Mouse (Mus musculus) hindbrain, embryonic 15.5 days (tissue): Measurements from ENCODE around the gene Apof. TPM values are rescaled to one million over a fixed set of nuclear protein-coding genes. Genes with fewer than 3 reads are reported as not detected.
"Not testable (repeated sequence)": the region's sequence is repeated elsewhere in the genome, so short reads cannot be mapped to it uniquely, and the experiment has no call there.

Source experiments
- ATAC-seq: fragments of 200-750 bp; cut with Nextera tagmentation; 2 replicates; pipeline ENCODE4 v1.8.0; 2017; ENCODE audit warnings: low read depth, moderate number of reproducible peaks, moderate TSS enrichment; ENCODE audit not compliant: low FRiP score
- H3K27ac ChIP-seq: fragments of 300-500 bp; sonication (generic); replicated peaks from 2 replicates; pipeline ENCODE4 v1.5.1; 2015; ENCODE audit warnings: mild to moderate bottlenecking, inconsistent platforms
- H3K27me3 ChIP-seq: fragments of 300-500 bp; sonication (generic); 2 replicates; pipeline ENCODE4 v1.6.1; 2015; ENCODE audit warnings: control low read depth, inconsistent platforms
- H3K36me3 ChIP-seq: fragments of 300-500 bp; sonication (generic); 2 replicates; pipeline ENCODE4 v1.6.1; 2015; ENCODE audit warnings: control low read depth, inconsistent platforms
- H3K4me1 ChIP-seq: fragments of 300-500 bp; sonication (generic); replicated peaks from 2 replicates; pipeline ENCODE4 v1.6.1; 2015; ENCODE audit warnings: control low read depth, inconsistent platforms
- H3K4me2 ChIP-seq: fragments of 300-500 bp; sonication (generic); 2 replicates; pipeline ENCODE4 v1.6.1; 2015; ENCODE audit warnings: moderate library complexity, mild to moderate bottlenecking, inconsistent platforms
- H3K4me3 ChIP-seq: fragments of 300-500 bp; sonication (generic); 2 replicates; pipeline ENCODE4 v1.5.1; 2015; ENCODE audit warnings: mild to moderate bottlenecking, inconsistent platforms
- H3K9ac ChIP-seq: fragments of 300-500 bp; sonication (generic); 2 replicates; pipeline ENCODE4 v1.6.1; 2015; ENCODE audit warnings: inconsistent platforms
- H3K9me3 ChIP-seq: fragments of 300-500 bp; sonication (generic); 2 replicates; pipeline ENCODE4 v1.6.1; 2016; ENCODE audit warnings: control low read depth, inconsistent platforms
- WGBS: fragments of 180-500 bp; shearing (Covaris S2); methylation state at CpG from one replicate; pipeline ENCODE4 v1.1.7; 2015; 5-methylcytosine and 5-hydroxymethylcytosine counted together
- polyA plus RNA-seq: library from polyadenylated mRNA; unstranded; fragments of >200 nt; fragmentation: Nextera tagmentation; extraction: Ambion mirVana; gene quantifications from 2 replicates; pipeline ENCODE4 v1.2.1, GENCODE M21; 2015

Gene Apof
- polyA plus RNA-seq, 1 experiment from 2014 or later: 0.47 TPM

DNA sequence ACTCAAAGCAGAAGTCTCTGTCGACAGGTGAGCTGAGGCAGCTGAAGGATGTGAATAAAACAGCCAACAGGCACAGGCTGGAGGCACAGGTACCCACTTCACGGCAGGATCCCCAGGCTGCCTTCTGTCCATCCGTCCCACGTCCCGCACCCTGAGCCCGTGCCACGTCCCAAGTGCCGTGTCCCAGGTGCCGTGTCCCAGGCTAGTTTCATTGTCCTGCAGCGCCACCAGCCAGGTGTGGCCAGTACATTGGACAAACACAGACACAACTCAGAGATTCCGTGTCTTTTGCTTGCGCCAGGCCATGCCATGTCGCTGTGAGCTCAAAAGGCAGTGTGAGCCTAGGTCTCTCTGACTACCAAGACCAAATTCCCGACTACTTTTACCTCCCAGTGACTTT, 13.2 kb downstream of the Apof start:
- 96% methylated on average over 14 of the region's 14 CpGs for WGBS
- H3K27ac ChIP-seq: no peak overlapping the region
- no peak overlapping the region for H3K4me2 ChIP-seq
- no peaks in the 10 kb centered on the region for H3K4me1 ChIP-seq
- H3K9me3 ChIP-seq: no peaks in the 10 kb centered on the region
- no peak overlapping the region for H3K9ac ChIP-seq
- H3K27me3 ChIP-seq: no peaks in the 10 kb centered on the region
- H3K4me3 ChIP-seq: no peak overlapping the region
- H3K36me3 ChIP-seq: peaks cover 53% of the 10 kb centered on the region
- ATAC-seq: no peak

GRCm38 (mm10) chr10:128282886-128283450, 14.5 kb downstream of the Apof start:
- Histone ChIP-seq H3K36me3 (peaks cover 48% of the 10 kb centered on the region), H3K4me2 (no peak overlapping the region), H3K27ac (no peak overlapping the region), H3K4me1 (no peaks in the 10 kb centered on the region), H3K4me3 (no peak overlapping the region), H3K9ac (no peak overlapping the region), H3K9me3 (no peaks in the 10 kb centered on the region), H3K27me3 (no peaks in the 10 kb centered on the region)
- 88% methylated on average over 20 of the region's 20 CpGs for WGBS
- no peak for ATAC-seq

DNA sequence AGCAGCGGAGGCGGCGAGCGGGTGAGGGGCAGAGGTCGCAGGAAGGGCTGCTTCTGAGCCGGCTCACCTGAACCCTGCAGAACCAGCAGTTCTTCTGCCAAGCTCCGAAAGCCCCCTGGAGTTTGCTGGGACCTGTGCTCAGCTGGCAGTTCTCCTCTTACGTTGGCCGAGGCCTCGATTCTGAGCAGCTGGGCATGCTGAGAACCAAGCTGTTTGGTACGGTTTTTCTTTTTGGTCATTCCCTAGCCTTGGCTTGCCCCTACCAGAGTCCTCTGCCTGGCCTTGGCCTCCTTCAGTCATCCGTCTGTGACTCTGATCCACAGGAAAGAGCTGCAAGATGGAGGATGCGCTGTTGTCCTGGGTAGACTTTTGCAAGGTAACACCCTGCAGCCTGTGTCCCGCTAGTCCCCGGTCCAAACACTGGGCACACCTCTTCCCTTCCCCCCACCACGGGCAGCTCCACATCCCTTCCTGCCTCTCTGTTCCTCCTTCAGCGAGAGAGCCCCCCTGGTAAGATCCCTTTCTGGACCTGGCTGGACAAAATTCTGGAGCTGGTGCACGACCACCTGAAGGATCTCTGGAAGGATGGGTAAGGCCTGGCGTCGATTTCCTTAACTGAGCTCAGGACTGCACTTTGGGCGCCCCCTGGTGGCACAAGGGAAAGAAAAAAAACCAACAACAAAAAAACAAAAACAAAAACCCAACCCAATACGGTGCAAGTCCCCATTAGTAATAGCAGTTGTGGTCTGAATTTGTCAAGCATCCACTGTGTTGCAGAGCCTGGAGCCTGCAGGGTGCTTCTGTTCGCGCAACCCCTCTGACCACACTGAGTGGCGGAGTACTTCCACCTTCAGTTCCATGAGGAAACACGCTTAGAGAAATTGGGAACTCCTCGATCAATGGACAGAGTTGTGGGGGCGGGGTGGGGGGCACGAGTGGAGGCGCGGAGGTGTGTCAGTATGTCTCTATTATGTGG, 15.4 kb downstream of the Apof start:
- no peak overlapping the region for H3K4me3 ChIP-seq
- no peaks in the 10 kb centered on the region for H3K4me1 ChIP-seq
- WGBS: 63% methylated on average over 31 of the region's 31 CpGs
- no peak overlapping the region for H3K4me2 ChIP-seq
- no peak overlapping the region for H3K9ac ChIP-seq
- no peaks in the 10 kb centered on the region for H3K27me3 ChIP-seq
- no peaks in the 10 kb centered on the region for H3K9me3 ChIP-seq
- H3K27ac ChIP-seq: 0 out of 2 replicates have a peak overlapping the region, but pooled peaks have one; percentile 42
- ATAC-seq: peak; percentile 47; the same call in 1 of the 2 replicates
- peaks cover 44% of the 10 kb centered on the region for H3K36me3 ChIP-seq

DNA sequence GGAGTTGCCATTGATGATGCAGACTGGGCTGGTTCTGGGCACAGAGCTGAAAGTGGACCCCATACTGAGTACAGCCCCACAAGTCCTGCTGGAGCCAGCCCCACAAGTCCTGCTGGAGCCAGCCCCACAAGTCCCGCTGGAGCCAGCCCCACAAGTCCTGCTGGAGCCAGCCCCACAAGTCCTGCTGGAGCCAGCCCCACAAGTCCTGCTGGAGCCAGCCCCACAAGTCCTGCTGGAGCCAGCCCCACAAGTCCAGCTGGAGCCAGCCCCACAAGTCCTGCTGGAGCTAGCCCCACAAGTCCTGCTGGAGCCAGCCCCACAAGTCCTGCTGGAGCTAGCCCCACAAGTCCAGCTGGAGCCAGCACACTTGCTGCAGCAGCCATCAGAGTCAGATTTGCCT, 22.1 kb downstream of the Apof start:
- peaks cover 30% of the 10 kb centered on the region for H3K36me3 ChIP-seq
- H3K27me3 ChIP-seq, H3K9me3 ChIP-seq, ATAC-seq, H3K4me3 ChIP-seq, H3K4me2 ChIP-seq, H3K4me1 ChIP-seq, H3K27ac ChIP-seq, H3K9ac ChIP-seq: not testable (repeated sequence)
- 86% methylated on average over 1 of the region's 1 CpGs for WGBS

DNA sequence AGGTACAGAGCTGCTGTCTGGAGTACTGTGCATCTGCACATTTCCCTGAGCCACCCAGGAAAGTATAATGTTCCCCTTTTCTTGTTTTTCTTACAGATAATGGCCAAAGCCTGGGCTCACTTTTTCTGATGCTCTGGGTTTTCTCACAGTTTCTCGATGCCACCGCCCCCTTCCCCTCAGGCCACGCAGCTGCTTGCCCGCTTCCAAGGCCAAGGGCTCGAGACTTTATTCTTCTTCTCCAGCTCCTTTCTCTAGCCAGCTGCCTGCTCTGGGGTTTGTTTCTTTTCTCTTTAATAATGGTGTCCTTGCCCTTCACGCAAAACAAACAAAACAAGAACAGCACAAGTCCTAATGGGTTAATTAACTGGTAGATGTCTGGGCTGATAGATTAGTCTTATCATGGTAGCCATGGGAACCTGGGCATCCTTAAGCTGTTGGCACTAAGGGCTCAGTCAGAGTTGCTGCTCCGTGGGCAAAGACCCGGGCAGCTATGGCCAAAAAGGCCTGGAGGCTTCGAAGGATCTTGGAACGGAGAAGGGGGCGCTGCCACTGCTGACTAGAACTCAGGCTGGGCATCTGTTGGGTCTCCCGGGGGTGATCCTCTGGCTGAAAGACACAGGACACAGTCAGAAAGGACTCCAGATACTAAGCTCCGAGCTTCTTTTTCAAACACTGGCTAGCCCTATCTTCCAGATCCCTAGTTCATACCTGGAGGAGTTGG, 28.1 kb downstream of the Apof start:
- Histone ChIP-seq H3K9me3 (no peaks in the 10 kb centered on the region), H3K4me2 (no peak overlapping the region), H3K4me1 (0 out of 2 replicates have a peak, but pooled peaks cover 4% of the 10 kb centered on the region), H3K27ac (peak overlapping the region; percentile 13; the same call in 1 of the 2 replicates), H3K36me3 (peaks cover 11% of the 10 kb centered on the region), H3K4me3 (no peak overlapping the region), H3K27me3 (no peaks in the 10 kb centered on the region), H3K9ac (no peak overlapping the region)
- no peak for ATAC-seq
- 57% methylated on average over 13 of the region's 13 CpGs for whole genome bisulfite sequencing

DNA sequence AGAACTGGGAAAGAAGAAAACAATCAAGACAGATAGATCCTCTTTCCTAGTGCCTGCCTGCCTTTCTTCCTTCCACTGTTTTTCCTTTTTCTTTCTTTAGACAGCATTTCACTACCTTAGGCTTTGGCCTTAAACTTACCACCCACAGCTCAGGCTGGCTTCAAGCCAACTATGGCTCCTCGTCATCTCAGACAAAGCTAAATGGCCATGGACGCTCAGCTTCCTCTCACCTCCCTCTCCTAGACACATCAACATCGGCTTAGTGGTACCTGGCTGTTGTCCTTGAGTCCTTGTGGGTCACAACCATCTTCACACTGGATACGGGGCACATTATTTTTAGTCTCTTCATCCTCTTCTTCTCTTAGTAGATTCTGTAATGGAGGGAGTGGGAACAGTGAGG, 28.8 kb downstream of the Apof start:
- WGBS: 64% methylated on average over 4 of the region's 4 CpGs
- Histone ChIP-seq H3K36me3 (peaks cover 7% of the 10 kb centered on the region; the same call in 1 of the 2 replicates), H3K27me3 (no peaks in the 10 kb centered on the region), H3K9me3 (no peaks in the 10 kb centered on the region), H3K4me2 (no peak overlapping the region), H3K4me3 (no peak overlapping the region), H3K27ac (no peak overlapping the region), H3K9ac (no peak overlapping the region), H3K4me1 (peaks cover 6% of the 10 kb centered on the region)
- ATAC-seq: no peak

DNA sequence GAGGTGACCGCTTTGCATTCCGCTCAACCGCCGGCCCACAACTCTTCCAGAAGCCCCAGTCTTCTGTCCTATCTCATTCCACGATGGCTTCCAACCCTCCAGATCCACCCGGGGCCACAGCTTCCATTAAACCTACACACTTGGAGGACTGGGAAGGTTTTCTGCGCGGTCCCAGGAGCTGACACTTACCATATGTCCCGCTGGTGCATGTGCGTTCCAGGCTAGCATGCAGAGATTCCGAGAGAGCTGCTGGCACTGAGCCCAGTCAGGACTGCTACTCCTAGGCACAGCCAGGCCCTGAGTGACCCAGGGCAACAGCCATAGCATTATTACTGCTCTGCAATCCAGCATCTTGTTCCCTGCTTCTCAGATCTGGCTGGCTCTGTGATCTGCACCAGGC, 29.2 kb downstream of the Apof start:
- Histone ChIP-seq H3K4me2 (no peak overlapping the region), H3K36me3 (peaks cover 3% of the 10 kb centered on the region; the same call in 1 of the 2 replicates), H3K4me1 (peaks cover 10% of the 10 kb centered on the region), H3K27me3 (no peaks in the 10 kb centered on the region), H3K4me3 (no peak overlapping the region), H3K9me3 (no peaks in the 10 kb centered on the region), H3K27ac (no peak overlapping the region), H3K9ac (no peak overlapping the region)
- 67% methylated on average over 11 of the region's 11 CpGs for WGBS
- 0 out of 2 replicates have a peak, but pooled peaks have one; percentile 28 for ATAC-seq

- H3K27me3 ChIP-seq: no peaks in the 10 kb centered on the region
- no peak overlapping the region for H3K9ac ChIP-seq
- no peak for ATAC-seq
- H3K4me1 ChIP-seq: peaks cover 12% of the 10 kb centered on the region
- H3K4me3 ChIP-seq: no peak overlapping the region
- H3K27ac ChIP-seq: no peak overlapping the region
- H3K36me3 ChIP-seq: no peaks in the 10 kb centered on the region
- H3K9me3 ChIP-seq: no peaks in the 10 kb centered on the region
- H3K4me2 ChIP-seq: no peak overlapping the region
- 78% methylated on average over 6 of the region's 6 CpGs for WGBS
Measured at GRCm38 (mm10) chr10:128298243-128298642, 29.8 kb downstream of the Apof start.

- Histone ChIP-seq H3K9me3 (no peaks in the 10 kb centered on the region), H3K4me1 (peaks cover 13% of the 10 kb centered on the region), H3K9ac (no peak within 1 kb of the TSS), H3K27ac (no peak within 1 kb of the TSS), H3K4me2 (no peak within 1 kb of the TSS), H3K27me3 (no peaks in the 10 kb centered on the region), H3K36me3 (no peaks in the 10 kb centered on the region), H3K4me3 (no peak within 1 kb of the TSS)
- no peak for ATAC-seq
- WGBS: 84% methylated on average over 11 of the region's 11 CpGs
Measured at GRCm38 (mm10) chr10:128298702-128299171, 30.3 kb downstream of the Apof start, which contains the start of gene Il23a. TSS of gene Il23a (minus strand) at chr10:128298752.

- H3K27me3 ChIP-seq: no peaks in the 10 kb centered on the region
- H3K9me3 ChIP-seq: no peaks in the 10 kb centered on the region
- peak overlapping the region; percentile 75 for H3K4me2 ChIP-seq
- no peaks in the 10 kb centered on the region for H3K36me3 ChIP-seq
- peak overlapping the region; percentile 98 for H3K27ac ChIP-seq
- peak overlapping the region; percentile 63 for H3K4me3 ChIP-seq
- H3K9ac ChIP-seq: peak overlapping the region; percentile 94
- ATAC-seq: no peak
- 46% methylated on average over 3 of the region's 3 CpGs for WGBS
- peaks cover 18% of the 10 kb centered on the region for H3K4me1 ChIP-seq
Measured at GRCm38 (mm10) chr10:128302357-128302756, 33.9 kb downstream of the Apof start.

DNA sequence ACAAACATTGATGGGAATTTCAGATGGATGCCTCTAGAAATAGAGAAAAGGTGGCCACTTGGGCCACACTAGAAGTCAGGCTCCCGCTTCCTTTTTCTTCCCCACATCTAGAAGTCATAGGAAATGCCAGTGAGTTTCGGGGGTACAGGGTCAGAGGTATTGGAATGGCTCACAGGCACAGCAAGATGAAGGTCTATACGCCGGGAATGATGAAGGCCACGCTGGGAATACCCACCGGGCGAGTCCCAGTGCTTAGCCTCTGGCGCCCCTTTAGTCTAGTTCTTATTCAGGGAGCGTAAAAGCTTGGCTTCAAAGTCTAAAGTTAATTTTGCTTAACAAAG, 34.3 kb downstream of the Apof start:
- Histone ChIP-seq H3K4me2 (peak overlapping the region; percentile 75), H3K36me3 (no peaks in the 10 kb centered on the region), H3K9ac (peak overlapping the region; percentile 94), H3K4me1 (peaks cover 18% of the 10 kb centered on the region), H3K27ac (peak overlapping the region; percentile 98), H3K27me3 (no peaks in the 10 kb centered on the region), H3K9me3 (no peaks in the 10 kb centered on the region), H3K4me3 (peak overlapping the region; percentile 63)
- 1% methylated on average over 9 of the region's 9 CpGs for WGBS
- ATAC-seq: peak; percentile 59
